Mouse (Mus musculus): ENCODE data around the gene Hoxa3. TPM values are rescaled to one million over a fixed set of nuclear protein-coding genes. Genes with fewer than 3 reads are reported as not detected.

Hoxa3 gene
- polyA plus RNA-seq, 1 experiment from 2014 or later: not detected

DNA sequence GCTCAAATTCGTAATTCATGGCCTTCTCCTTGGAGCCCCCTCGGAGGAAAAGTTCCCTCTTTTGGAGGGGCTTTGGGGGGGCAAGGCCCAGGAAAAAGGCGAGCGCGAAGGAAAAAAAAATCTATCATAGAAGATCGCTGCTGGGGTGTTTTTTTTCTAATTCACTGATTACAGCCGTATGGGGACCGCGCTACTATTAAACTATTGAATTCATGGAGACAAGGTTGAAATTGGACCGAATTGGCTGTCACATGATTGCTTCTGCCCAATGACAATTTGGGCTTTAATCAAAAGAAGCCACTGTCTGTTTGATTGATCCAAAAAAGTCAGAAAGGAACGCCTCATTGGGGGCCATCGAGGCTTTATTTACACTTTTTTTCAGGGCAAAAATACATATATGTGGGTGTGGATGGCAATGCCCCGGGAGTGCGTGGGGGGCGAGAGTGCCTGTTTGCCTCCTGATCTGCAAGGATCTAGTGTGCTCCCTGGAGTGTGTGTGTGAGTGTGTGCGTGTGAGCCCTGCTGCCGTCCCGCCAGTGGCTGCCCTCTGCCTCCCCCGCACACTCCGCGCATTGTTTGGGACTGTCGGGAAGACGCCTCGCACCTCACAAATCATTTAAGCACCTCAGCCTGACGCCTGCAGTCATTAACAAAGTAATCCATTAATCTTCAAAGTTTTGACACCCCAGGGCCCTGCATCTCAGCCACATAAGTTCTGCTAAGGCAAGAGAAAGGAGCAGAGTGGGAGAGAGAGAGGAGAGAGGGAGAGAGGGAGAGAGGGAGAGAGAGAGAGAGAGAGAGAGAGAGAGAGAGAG lies 48.3 kb downstream of the Hoxa3 start, which contains the start of gene Hoxa2:
Hoxa2 (minus strand) TSS at position 206 of the 815 bp plus-strand sequence.
- H3K4me2 ChIP-seq (ENCODE audit: low read length): no peak within 1 kb of the TSS
- no peaks in the 10 kb centered on the region for H3K9me3 ChIP-seq (replicated peaks; ENCODE audit: control insufficient read depth, low read length)
- no peaks in the 10 kb centered on the region for H3K36me3 ChIP-seq (ENCODE audit: control insufficient read depth, insufficient read depth, low read length)
- DNase-seq (ENCODE audit: low spot score) (no peak), ATAC-seq (no peak)
- H3K9ac ChIP-seq (ENCODE audit: low read length): no peak within 1 kb of the TSS
- peaks cover 92% of the 10 kb centered on the region for H3K27me3 ChIP-seq (replicated peaks; ENCODE audit: control insufficient read depth, insufficient read depth, low read length)
- WGBS: under 1% methylated on average over 25 of the region's 25 CpGs
- no peak within 1 kb of the TSS for H3K27ac ChIP-seq (ENCODE audit: low read depth, low read length)
- no peaks in the 10 kb centered on the region for H3K4me1 ChIP-seq (ENCODE audit: control insufficient read depth, insufficient read depth, low read length)
- H3K4me3 ChIP-seq (ENCODE audit: low read depth, low read length): no peak within 1 kb of the TSS

DNA sequence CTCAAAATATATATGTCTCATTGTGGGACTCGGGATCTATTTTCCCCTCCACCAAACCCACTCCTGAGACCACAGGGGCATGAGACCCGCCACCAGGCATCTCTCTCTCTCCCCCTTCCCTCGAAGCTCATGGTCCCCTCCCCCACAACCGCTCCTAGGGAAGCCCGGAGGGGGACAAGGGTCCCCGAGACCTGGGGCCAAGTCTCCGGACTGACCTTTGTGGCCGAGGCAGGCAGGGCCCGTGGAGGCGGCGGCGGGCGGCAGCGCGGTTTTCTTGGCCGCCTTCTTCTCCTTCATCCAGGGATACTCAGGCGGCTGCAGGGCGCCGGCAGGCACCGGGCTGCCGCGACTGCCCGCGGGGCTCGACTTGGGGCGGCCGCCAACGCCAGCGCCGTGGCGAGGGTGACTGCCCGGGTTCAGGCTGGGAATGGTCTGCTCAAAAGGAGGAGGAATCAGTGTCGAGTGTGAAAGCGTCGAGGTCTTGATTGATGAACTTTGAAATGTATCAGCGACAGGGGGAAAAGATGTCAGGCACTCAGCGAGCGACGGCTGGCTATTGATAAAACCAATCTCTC lies 49.0 kb downstream of the Hoxa3 start:
- no peaks in the 10 kb centered on the region for H3K36me3 ChIP-seq (ENCODE audit: control insufficient read depth, insufficient read depth, low read length)
- no peaks in the 10 kb centered on the region for H3K4me1 ChIP-seq (ENCODE audit: control insufficient read depth, insufficient read depth, low read length)
- no peak for ATAC-seq
- H3K9me3 ChIP-seq (replicated peaks; ENCODE audit: control insufficient read depth, low read length): no peaks in the 10 kb centered on the region
- H3K4me2 ChIP-seq (ENCODE audit: low read length): no peak overlapping the region
- peaks cover 94% of the 10 kb centered on the region for H3K27me3 ChIP-seq (replicated peaks; ENCODE audit: control insufficient read depth, insufficient read depth, low read length)
- no peak for DNase-seq (ENCODE audit: low spot score)
- no peak overlapping the region for H3K9ac ChIP-seq (ENCODE audit: low read length)
- WGBS: under 1% methylated on average over 39 of the region's 39 CpGs
- H3K27ac ChIP-seq (ENCODE audit: low read depth, low read length): no peak overlapping the region
- H3K4me3 ChIP-seq (ENCODE audit: low read depth, low read length): no peak overlapping the region

DNA sequence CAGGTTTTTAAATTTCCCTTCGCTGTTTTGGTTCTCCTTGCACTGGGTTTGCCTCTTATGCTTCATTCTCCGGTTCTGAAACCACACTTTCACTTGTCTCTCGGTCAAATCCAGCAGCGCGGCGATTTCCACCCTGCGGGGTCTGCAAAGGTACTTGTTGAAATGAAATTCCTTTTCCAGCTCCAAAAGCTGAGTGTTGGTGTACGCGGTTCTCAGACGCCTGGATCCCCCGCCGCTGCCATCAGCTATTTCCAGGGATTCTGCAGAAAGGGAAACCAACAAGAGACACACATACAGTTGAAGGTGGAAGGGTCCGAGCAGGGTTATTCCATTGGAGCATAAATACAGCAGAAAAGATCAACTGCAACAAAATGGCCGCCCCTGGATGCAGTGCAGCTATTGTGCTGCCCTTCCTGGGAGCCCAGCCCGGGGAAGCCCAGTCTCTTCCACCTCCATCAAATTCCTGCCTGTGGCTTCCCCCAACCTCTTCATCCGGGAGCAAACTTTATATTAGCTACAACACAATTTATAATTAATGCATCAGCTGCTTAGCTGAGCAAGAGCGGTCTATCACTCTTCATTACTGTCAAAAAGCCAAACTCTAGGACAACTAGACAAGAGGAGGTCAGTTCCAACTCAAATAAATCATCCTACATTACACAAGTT lies 49.6 kb downstream of the Hoxa3 start:
- peaks cover 95% of the 10 kb centered on the region for H3K27me3 ChIP-seq (replicated peaks; ENCODE audit: control insufficient read depth, insufficient read depth, low read length)
- no peak overlapping the region for H3K27ac ChIP-seq (ENCODE audit: low read depth, low read length)
- H3K4me1 ChIP-seq (ENCODE audit: control insufficient read depth, insufficient read depth, low read length): peaks cover 2% of the 10 kb centered on the region; the same call in 1 of the 2 replicates
- DNase-seq (ENCODE audit: low spot score) (no peak), ATAC-seq (no peak)
- H3K9ac ChIP-seq (ENCODE audit: low read length): no peak overlapping the region
- H3K36me3 ChIP-seq (ENCODE audit: control insufficient read depth, insufficient read depth, low read length): no peaks in the 10 kb centered on the region
- H3K4me2 ChIP-seq (ENCODE audit: low read length): no peak overlapping the region
- H3K9me3 ChIP-seq (replicated peaks; ENCODE audit: control insufficient read depth, low read length): no peaks in the 10 kb centered on the region
- H3K4me3 ChIP-seq (ENCODE audit: low read depth, low read length): no peak overlapping the region
- under 1% methylated on average over 17 of the region's 17 CpGs for WGBS

DNA sequence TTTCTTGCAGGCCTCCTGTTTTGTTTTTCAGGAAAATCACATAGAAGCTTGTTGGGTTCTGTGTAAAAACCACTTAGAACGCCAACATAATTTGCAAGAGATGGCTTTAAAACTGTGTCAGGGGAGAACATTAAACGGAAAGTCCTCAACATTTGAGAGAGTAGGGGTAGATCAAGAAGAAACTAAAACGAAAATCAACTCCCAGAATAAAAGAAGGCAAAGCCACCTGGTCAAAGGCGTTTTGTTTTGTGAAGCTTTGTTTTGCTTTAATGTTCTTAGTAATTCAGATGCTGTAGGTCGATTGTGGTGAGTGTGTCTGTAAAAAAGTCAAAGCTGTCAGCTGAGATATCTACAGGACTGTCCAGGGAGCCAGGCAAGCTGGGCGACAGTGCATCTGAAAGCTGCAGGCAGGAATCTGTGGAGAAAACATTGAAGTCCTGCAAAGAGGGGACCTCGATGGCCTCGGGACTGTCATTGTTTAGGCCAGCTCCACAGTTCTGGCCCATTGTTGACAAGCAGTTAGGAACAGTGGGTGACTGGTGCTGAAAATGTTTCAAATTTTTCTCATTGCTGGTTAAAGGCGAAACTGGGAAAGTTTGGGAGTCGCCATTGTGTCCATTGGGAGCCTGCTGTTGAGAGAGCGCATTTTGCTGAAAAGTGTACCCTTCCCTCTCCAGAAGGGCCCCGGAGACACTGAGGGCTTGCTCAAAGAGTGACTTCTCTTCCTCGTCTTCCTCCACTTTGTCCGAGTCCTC lies 50.3 kb downstream of the Hoxa3 start:
- peaks cover 8% of the 10 kb centered on the region; the same call in 1 of the 2 replicates for H3K4me1 ChIP-seq (ENCODE audit: control insufficient read depth, insufficient read depth, low read length)
- no peaks in the 10 kb centered on the region for H3K9me3 ChIP-seq (replicated peaks; ENCODE audit: control insufficient read depth, low read length)
- H3K27me3 ChIP-seq (replicated peaks; ENCODE audit: control insufficient read depth, insufficient read depth, low read length): peaks cover 95% of the 10 kb centered on the region
- WGBS: under 1% methylated on average over 14 of the region's 14 CpGs
- no peak overlapping the region for H3K9ac ChIP-seq (ENCODE audit: low read length)
- no peak overlapping the region for H3K4me3 ChIP-seq (ENCODE audit: low read depth, low read length)
- no peak overlapping the region for H3K4me2 ChIP-seq (ENCODE audit: low read length)
- DNase-seq (ENCODE audit: low spot score) (no peak), ATAC-seq (no peak)
- no peaks in the 10 kb centered on the region for H3K36me3 ChIP-seq (ENCODE audit: control insufficient read depth, insufficient read depth, low read length)
- no peak overlapping the region for H3K27ac ChIP-seq (ENCODE audit: low read depth, low read length)

DNA sequence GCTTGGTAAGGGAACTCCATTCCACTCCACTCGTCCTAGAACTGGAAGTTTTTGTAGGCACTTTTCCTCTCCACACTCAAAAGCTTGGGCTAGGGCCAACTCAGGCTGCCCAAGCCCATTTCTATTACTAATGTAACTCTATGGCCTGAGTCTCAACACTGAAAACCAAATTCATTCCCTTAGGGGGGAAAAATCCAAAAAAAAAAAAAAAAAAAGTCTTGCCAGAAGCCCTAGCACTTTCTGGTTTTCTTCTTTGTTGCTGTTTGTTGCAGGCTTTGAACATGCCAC lies 51.1 kb downstream of the Hoxa3 start:
- H3K4me1 ChIP-seq (ENCODE audit: control insufficient read depth, insufficient read depth, low read length): peaks cover 8% of the 10 kb centered on the region; the same call in 1 of the 2 replicates
- no peak overlapping the region for H3K4me3 ChIP-seq (ENCODE audit: low read depth, low read length)
- no peaks in the 10 kb centered on the region for H3K36me3 ChIP-seq (ENCODE audit: control insufficient read depth, insufficient read depth, low read length)
- no peak overlapping the region for H3K4me2 ChIP-seq (ENCODE audit: low read length)
- peaks cover 95% of the 10 kb centered on the region for H3K27me3 ChIP-seq (replicated peaks; ENCODE audit: control insufficient read depth, insufficient read depth, low read length)
- no peak overlapping the region for H3K27ac ChIP-seq (ENCODE audit: low read depth, low read length)
- H3K9me3 ChIP-seq (replicated peaks; ENCODE audit: control insufficient read depth, low read length): no peaks in the 10 kb centered on the region
- DNase-seq (ENCODE audit: low spot score): no peak
- ATAC-seq: no peak
- 5% methylated on average over 1 of the region's 1 CpGs for WGBS
- no peak overlapping the region for H3K9ac ChIP-seq (ENCODE audit: low read length)

DNA sequence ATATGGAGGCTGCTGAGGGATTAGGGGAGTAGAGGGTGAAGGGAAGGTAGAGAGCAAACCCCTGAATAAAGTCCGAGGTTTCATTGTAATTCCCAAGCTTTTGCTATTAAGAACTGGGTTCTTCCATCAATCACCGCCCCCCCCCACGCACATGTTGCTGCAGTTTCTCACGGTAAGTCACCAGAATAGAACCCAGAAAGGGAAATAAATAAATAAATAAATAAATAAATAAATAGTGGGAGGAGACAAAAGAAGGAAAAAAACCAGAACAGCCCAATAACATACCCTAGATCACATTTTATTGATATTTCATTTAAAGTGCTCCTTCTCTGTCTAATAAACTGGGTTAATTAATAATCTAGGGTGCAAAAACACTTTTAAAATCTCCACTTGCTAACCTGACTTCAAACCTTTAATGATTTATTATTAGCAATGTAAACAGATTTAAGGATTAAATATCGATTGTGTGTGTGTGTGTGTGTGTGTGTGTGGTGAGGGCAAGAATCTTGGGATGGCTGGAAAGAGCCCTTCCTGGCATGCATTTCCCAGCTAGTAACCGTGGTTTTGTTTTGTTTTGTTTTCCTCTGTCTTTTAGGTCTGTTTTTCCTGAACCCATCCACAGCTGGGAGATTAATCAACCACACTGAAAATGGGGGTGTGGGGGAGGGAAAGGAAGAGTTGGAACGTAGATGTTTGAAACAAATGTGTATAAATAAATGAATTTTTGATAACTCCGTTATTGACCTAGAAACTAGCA lies 51.6 kb downstream of the Hoxa3 start:
- Histone ChIP-seq H3K9me3 (replicated peaks; ENCODE audit: control insufficient read depth, low read length) (no peaks in the 10 kb centered on the region), H3K27me3 (replicated peaks; ENCODE audit: control insufficient read depth, insufficient read depth, low read length) (peaks cover 95% of the 10 kb centered on the region), H3K4me3 (ENCODE audit: low read depth, low read length) (no peak overlapping the region), H3K4me2 (ENCODE audit: low read length) (no peak overlapping the region), H3K36me3 (ENCODE audit: control insufficient read depth, insufficient read depth, low read length) (no peaks in the 10 kb centered on the region), H3K27ac (ENCODE audit: low read depth, low read length) (no peak overlapping the region), H3K4me1 (ENCODE audit: control insufficient read depth, insufficient read depth, low read length) (peaks cover 8% of the 10 kb centered on the region; the same call in 1 of the 2 replicates), H3K9ac (ENCODE audit: low read length) (no peak overlapping the region)
- WGBS: 2% methylated on average over 8 of the region's 8 CpGs
- DNase-seq (ENCODE audit: low spot score): no peak
- no peak for ATAC-seq

DNA sequence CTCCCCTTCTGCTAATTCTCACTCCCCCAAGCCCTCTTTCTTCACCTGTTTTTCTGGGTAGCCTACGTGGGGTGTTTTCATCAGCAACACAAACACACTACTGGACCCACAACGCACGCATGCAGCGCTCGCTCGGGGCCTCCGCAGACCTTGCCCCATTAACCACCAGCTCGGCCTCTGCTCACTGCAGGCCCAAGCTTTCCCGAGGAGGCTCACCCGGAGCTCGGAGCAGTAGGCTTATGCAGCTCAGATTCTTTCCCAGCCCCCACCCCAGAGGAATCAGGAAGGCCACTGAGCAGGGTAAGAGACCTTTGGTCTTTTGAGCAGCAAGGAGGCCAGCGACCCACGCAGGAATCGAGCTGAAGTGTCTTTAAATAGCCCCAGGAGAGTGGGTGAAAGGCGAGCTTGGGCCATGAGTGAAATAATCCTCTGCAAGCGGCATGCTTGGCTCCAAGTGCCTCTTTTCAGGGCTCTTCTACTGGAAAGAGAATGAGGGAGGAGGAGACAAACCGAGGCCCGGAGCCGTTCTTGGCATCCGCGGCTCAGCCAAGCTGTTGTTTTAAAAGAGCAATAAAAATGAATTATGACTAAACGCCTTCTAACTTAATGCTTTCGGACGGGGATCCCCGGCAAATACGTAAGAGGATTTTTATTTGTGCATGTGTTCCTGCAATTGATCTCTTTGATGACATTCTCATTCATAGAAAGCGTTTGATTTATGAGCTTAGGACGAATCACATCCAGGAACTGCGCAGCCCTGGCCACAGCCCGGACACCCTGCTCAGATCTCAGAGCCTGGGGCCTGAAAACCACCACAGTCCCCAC lies 52.4 kb downstream of the Hoxa3 start:
- H3K4me3 ChIP-seq (ENCODE audit: low read depth, low read length): no peak overlapping the region
- peaks cover 95% of the 10 kb centered on the region for H3K27me3 ChIP-seq (replicated peaks; ENCODE audit: control insufficient read depth, insufficient read depth, low read length)
- no peak overlapping the region for H3K27ac ChIP-seq (ENCODE audit: low read depth, low read length)
- DNase-seq (ENCODE audit: low spot score) (no peak), ATAC-seq (no peak)
- under 1% methylated on average over 30 of the region's 30 CpGs for WGBS
- H3K9ac ChIP-seq (ENCODE audit: low read length): no peak overlapping the region
- H3K36me3 ChIP-seq (ENCODE audit: control insufficient read depth, insufficient read depth, low read length): no peaks in the 10 kb centered on the region
- H3K4me1 ChIP-seq (ENCODE audit: control insufficient read depth, insufficient read depth, low read length): peaks cover 8% of the 10 kb centered on the region; the same call in 1 of the 2 replicates
- H3K4me2 ChIP-seq (ENCODE audit: low read length): no peak overlapping the region
- no peaks in the 10 kb centered on the region for H3K9me3 ChIP-seq (replicated peaks; ENCODE audit: control insufficient read depth, low read length)

All from forebrain, embryonic 14.5 days (tissue).